Mouse (Mus musculus) liver, adult 2 months (tissue): ENCODE results near the gene Srcin1. TPM values are rescaled to one million over a fixed set of nuclear protein-coding genes. Genes with fewer than 3 reads are reported as not detected.

Experiments
- DNase-seq: peaks from one replicate; pipeline ENCODE4 v3.0.0-alpha.2; 2011; ENCODE audit warnings: low read depth, low spot score; ENCODE audit errors: extremely low read depth
- H3K27ac ChIP-seq: fragments of 200-500 bp; replicated peaks from 2 replicates; pipeline ENCODE4 v1.5.1; 2012; ENCODE audit warnings: low read depth, mild to moderate bottlenecking, control low read depth, inconsistent platforms, low read length; ENCODE audit not compliant: insufficient read depth
- H3K27me3 ChIP-seq: fragments of 200-500 bp; 2 replicates; pipeline ENCODE4 v1.6.1; 2012; ENCODE audit warnings: mild to moderate bottlenecking, moderate library complexity, low read length, inconsistent platforms; ENCODE audit not compliant: control insufficient read depth, insufficient read depth
- H3K36me3 ChIP-seq: fragments of 200-500 bp; 2 replicates; pipeline ENCODE4 v1.6.1; 2012; ENCODE audit warnings: low read length, inconsistent platforms; ENCODE audit not compliant: control insufficient read depth, insufficient read depth
- H3K4me1 ChIP-seq: fragments of 200-500 bp; 2 replicates; pipeline ENCODE4 v1.6.1; 2011; ENCODE audit warnings: low read length; ENCODE audit not compliant: control insufficient read depth, insufficient read depth
- H3K4me3 ChIP-seq: fragments of 200-500 bp; 2 replicates; pipeline ENCODE4 v1.5.1; 2011; ENCODE audit warnings: low read depth, mild to moderate bottlenecking, control low read depth, low read length, moderate library complexity; ENCODE audit not compliant: insufficient read depth
- H3K79me2 ChIP-seq: fragments of 200-500 bp; 2 replicates; pipeline ENCODE4 v1.6.1; 2012; ENCODE audit warnings: inconsistent platforms, mild to moderate bottlenecking, low read length, moderate library complexity; ENCODE audit not compliant: control insufficient read depth, insufficient read depth
- H3K9ac ChIP-seq: fragments of 200-500 bp; 2 replicates; pipeline ENCODE4 v1.6.1; 2012; ENCODE audit warnings: low read depth, mild to moderate bottlenecking, control low read depth, inconsistent platforms, low read length
- CTCF ChIP-seq: fragments of 200-500 bp; IDR thresholded peaks from 2 replicates; pipeline ENCODE4 v1.5.1; 2011; ENCODE audit warnings: low read depth, low read length, control low read depth
- POLR2A ChIP-seq: fragments of 200-500 bp; IDR thresholded peaks from 2 replicates; pipeline ENCODE4 v1.6.1; 2011; ENCODE audit warnings: low read length, control low read depth; ENCODE audit not compliant: insufficient read depth; ENCODE audit errors: extremely low read depth
- WGBS: fragments of 180-500 bp; shearing (Covaris S2); methylation state at CpG from one replicate; pipeline ENCODE4 v1.1.7; 2018; 5-methylcytosine and 5-hydroxymethylcytosine counted together
- polyA plus RNA-seq: library from polyadenylated mRNA; depleted of rRNA; stranded (reverse); fragments of >200 nt; gene quantifications from 2 replicates; pipeline ENCODE4 v1.2.3, GENCODE M21; 2012
- total RNA-seq: library from RNA; depleted of rRNA; stranded (reverse); fragments of >200 nt; gene quantifications from 2 replicates; pipeline ENCODE4 v1.2.3, GENCODE M21; 2014

Gene Srcin1
- total and polyA plus RNA-seq, 2 experiments: under 0.01 to 0.12 TPM

DNA sequence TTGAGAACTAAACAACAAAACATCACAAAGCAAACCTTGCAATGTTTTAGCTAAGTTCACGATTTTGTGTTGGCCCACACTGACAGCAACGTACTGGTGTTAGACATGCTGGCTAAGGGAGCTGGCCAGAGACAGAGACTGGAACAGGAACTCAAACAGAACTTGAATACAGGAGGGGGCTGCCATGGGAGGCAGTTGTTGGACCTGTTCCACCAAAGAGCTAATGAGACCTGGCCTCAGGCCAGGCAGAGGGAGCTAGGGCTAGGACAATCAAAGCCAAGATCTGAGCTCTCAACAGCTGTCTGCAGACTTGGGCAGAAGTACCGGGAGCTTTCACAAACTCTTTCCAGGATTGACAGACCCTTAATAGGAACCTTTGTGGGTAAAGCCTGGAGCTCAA lies 35.4 kb downstream of the Srcin1 start:
- no peaks in the 10 kb centered on the region for H3K4me1 ChIP-seq
- WGBS: 64% methylated on average over 3 of the region's 3 CpGs
- H3K27ac ChIP-seq: no peak overlapping the region
- DNase-seq: no peak
- no peak overlapping the region for H3K9ac ChIP-seq
- H3K36me3 ChIP-seq: no peaks in the 10 kb centered on the region
- no peaks in the 10 kb centered on the region for H3K79me2 ChIP-seq
- no peak overlapping the region for H3K4me3 ChIP-seq
- H3K27me3 ChIP-seq: 0 out of 2 replicates have a peak, but pooled peaks cover 4% of the 10 kb centered on the region
- TF ChIP-seq CTCF: no peak
- TF ChIP-seq POLR2A: no peak

DNA sequence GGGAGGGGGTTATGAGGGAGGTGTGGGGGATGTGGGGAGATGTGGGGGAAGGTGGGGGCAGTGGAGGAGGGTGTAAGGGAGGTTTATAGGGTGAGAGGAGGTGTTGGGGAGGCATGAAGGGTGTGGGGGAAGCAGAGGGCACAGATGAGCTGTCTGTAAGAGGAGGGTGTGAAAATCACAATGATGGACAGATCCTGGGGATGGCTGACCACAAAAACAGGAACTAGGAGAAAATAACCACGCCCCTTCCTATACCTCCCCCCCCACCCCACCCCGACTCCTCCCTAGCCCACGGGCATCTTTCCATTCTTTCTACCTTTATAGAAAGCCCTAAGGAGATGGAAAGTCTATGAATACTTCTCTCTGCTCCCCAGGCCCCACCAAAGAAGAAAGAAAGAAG lies 35.9 kb downstream of the Srcin1 start:
- DNase-seq: no peak
- H3K4me1 ChIP-seq: no peaks in the 10 kb centered on the region
- no peaks in the 10 kb centered on the region for H3K36me3 ChIP-seq
- H3K79me2 ChIP-seq: no peaks in the 10 kb centered on the region
- H3K4me3 ChIP-seq: no peak overlapping the region
- H3K9ac ChIP-seq: no peak overlapping the region
- H3K27me3 ChIP-seq: peaks cover 6% of the 10 kb centered on the region
- 51% methylated on average over 3 of the region's 3 CpGs for WGBS
- no peak for TF ChIP-seq CTCF
- no peak for TF ChIP-seq POLR2A
- H3K27ac ChIP-seq: no peak overlapping the region

DNA sequence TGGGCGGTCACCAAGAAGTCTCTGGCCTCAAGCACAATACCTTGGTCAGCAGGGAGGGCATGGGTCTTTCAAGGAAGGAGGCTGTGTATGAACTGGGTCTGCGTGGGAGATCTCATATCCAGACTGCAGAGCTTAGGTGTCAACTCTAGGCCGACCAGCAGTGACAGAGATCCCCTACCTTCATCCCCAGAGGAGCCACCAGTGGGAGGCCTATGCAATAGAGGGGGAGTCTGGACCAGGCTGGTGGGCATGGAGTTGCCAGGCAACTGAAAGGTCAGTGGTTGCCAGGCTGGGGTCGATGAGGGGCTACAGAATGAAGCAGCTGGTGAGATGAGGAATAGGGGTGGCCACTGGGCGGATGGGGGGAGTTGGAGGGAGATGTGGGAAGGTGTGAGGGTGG lies 36.4 kb downstream of the Srcin1 start:
- 71% methylated on average over 5 of the region's 5 CpGs for WGBS
- H3K27me3 ChIP-seq: peaks cover 11% of the 10 kb centered on the region
- H3K4me3 ChIP-seq: no peak overlapping the region
- H3K79me2 ChIP-seq: no peaks in the 10 kb centered on the region
- no peaks in the 10 kb centered on the region; the same call in 1 of the 2 replicates for H3K4me1 ChIP-seq
- no peak for DNase-seq
- no peak overlapping the region for H3K9ac ChIP-seq
- H3K27ac ChIP-seq: no peak overlapping the region
- no peaks in the 10 kb centered on the region for H3K36me3 ChIP-seq
- no peak for TF ChIP-seq POLR2A
- TF ChIP-seq CTCF: no peak

DNA sequence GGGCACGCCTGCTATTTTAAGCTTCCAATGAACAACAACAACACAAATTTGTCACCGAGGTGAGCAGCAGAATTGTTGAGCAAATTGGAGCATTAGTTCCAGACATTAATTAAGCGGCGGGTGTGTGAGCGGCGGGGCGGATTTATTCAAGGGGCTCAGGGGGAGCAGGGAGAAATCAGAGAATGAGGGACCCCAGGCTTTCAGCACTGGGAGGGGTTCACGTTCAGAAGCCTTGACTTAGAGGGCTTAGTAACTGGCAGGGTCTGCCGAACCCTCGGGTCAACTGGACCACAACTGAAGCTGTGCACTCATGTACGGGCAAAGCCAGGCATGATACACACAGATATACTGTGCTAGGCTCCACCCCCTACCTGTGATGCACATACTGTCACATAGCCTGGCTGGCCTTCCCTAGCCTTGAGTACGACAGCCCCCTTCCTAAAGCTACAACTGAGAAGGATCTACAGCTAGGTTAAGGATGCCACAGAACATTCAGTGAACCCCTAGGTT lies 38.4 kb downstream of the Srcin1 start:
- no peaks in the 10 kb centered on the region for H3K79me2 ChIP-seq
- H3K27me3 ChIP-seq: peaks cover 15% of the 10 kb centered on the region
- no peak overlapping the region for H3K9ac ChIP-seq
- no peak for TF ChIP-seq POLR2A
- no peak for TF ChIP-seq CTCF
- H3K36me3 ChIP-seq: no peaks in the 10 kb centered on the region
- no peak for DNase-seq
- H3K4me1 ChIP-seq: peaks cover 1% of the 10 kb centered on the region; the same call in 1 of the 2 replicates
- no peak overlapping the region for H3K27ac ChIP-seq
- 63% methylated on average over 12 of the region's 12 CpGs for WGBS
- no peak overlapping the region for H3K4me3 ChIP-seq

DNA sequence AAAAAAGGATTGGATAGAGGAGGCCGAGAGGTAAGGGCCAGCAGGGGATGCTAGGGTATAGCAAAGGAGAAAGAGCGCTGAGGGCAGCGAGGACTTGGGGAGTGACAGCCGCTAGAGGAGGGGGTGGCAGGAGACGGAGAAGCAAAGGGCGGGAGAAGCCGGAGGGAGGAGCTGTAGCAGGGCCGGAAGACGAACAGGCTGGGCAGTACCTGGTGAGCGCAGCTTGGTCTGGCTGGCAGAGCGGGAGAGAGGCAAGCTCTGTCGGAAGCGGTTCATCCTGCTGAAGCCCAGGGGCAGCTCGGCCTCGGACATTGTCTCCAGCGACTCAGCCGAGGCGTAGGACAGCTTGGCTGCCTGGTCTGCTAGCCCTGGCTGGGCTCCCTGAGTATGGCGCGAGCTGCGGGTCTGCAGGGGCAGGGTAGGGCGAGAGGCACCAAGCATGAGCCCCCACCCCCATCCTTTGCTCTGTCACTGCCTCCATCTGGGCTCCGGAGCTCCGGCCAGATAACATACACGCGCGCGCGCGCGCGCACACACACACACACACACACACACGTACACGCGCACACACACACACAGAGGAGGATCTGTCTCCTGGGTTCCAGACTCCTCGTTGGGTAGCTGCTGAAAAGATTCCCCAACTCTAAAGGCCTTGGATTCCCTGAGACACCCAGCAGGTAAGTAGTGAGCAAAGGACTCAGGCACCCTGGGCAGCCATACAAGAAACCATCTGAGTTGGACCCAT lies 39.0 kb downstream of the Srcin1 start:
- Histone ChIP-seq H3K9ac (no peak overlapping the region), H3K27ac (no peak overlapping the region), H3K4me3 (no peak overlapping the region), H3K4me1 (peaks cover 8% of the 10 kb centered on the region), H3K27me3 (peaks cover 15% of the 10 kb centered on the region), H3K79me2 (no peaks in the 10 kb centered on the region), H3K36me3 (no peaks in the 10 kb centered on the region)
- WGBS: 5% methylated on average over 36 of the region's 36 CpGs
- no peak for TF ChIP-seq POLR2A
- TF ChIP-seq CTCF: no peak
- no peak for DNase-seq
